Mouse (Mus musculus) A20 (cell line): ENCODE measurements around the gene Hibadh.

Experiments used
- DNase-seq: peaks from one replicate; pipeline ENCODE4 v3.0.0-alpha.2; 2011; ENCODE audit warnings: low read depth, low spot score

The Hibadh gene

DNA sequence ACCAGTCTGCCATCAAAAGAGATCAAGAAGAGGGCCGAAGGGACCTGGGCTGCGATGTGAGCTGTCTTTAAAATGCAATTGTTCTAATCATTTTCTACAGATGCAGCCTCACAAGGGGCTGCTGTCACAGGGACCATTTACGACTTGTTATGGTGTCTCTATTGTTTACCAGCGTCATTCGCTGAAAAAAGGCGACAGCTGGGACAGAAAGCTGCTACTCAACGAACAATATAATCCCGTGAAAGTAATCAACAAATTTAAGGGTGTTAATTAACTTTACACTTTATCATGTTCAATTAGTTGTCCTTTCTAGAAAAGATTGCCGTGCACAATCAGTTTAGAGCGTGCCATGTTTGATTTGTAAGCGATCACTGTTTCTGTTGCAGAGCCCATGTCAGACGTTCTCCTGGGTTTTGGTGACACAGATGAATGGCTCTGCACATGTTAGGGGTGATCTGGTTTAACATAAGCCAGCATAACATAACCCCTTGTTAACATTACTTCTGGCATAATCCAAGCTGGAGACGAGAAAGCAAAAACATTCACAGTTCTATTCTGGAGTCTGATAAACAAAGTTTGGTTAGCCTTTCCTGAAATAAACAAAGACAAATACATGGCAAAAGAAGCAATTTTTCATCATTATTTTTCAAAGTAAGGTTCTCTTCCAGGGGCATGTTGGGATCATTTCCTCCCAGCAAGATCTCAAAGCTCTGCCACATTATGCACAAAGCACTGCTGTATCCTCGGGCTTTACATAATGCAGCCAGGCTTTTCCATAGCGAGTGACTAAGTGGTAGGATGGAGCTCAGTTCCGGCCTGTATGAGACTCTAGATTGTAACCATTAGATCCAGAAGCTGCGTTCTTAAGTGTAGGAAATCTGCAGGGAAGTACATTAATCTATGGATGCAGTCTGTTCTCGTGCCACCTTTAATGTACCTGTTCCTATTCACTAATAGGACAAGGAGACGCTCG is 72.6 kb downstream of the Hibadh start:
- no peak for DNase-seq

DNA sequence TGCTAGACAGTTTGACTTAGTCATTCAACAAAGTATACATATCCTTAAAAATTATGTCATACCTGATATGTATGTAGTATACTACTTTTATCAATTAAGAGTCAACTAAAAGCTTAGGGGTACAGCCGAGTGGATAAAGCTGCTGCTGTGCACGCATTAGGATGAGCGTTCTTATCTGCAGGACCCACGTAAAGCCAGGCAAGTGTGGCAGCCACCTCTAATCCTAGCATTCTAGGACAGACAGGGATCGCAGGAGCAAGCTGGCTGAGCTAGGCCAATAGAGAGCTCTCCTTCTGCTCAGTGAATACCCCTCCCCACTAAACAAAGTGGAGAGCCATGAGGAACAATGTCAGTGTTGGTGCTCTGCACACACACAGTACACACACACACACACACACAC is 75.0 kb downstream of the Hibadh start:
- DNase-seq, result no peak

GRCm38 (mm10) chr6:52562994-52563393 is 77.2 kb downstream of the Hibadh start:
- DNase-seq, result no peak

DNA sequence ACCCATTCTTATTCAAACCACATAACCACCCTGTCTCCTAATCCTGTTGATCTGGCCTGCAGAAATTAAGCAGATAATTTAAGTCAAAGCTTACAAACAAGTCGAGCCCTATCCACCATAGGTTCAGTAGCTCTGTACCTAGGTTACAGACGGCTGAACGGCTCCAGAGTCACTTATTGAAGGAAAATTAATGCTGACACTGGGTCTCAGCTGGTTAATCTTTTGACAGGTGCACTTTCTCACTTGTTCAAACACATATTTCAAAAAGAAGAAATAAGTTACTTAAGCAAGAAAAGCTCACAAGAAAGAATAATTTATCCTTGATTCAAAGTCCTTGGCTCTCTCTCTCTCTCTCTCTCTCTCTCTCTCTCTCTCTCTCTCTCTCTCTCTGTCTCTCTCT is 81.1 kb downstream of the Hibadh start:
- DNase-seq, result no peak

DNA sequence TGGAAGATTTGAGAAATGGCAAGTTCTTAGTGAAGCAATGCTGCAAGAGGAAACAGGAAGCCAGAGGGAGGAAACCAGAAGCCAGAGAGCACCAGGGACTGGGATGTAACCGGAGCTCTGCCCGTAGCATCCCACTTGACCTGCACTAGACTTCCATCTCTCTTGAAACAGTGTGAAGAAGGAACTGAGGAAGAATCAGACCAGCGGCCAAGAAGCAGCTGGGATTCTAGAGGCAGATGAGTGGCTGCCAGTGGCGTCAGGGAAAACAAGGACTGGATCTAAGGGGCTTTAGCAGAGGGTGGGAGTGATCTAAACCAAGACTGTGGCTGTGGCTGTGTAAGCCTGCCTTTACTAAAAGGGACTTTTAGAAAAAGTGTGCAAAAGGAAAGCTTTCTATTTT is 95.8 kb downstream of the Hibadh start:
- no peak for DNase-seq

GRCm38 (mm10) chr6:52542464-52542863 is 97.7 kb downstream of the Hibadh start:
- DNase-seq, result no peak

- peak; percentile 64 for DNase-seq
Observed at GRCm38 (mm10) chr6:52539911-52540310, 100.3 kb downstream of the Hibadh start.

DNA sequence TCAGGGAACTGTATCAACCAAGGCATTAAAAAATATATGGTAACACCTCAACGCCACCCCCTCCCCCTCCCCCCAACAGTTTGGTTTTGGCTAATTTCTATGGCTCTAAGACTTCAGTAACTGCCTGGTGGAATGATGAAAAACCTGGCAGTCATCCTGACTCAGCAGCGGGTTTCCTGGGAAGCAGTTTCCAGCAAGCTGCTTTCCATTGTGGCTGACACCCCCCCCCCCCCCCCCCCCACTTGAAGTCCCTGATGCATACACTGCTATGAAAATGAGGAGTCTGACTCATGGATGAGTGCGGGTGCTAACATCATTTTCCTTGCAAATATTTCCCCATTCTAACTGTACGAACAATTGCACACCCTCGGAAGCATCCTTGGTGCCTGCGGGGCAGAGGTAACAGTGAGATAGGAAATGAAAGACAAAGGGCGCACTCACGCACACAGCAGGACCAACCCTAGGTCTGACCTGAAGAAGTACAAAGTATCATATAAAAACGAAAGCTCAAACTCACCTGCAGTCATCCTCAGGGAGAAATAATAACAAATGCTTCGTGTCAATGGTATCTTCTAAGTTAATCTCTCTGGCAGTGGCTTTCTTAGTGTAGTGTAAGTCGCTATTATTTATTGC is 105.0 kb downstream of the Hibadh start:
- DNase-seq, result no peak

DNA sequence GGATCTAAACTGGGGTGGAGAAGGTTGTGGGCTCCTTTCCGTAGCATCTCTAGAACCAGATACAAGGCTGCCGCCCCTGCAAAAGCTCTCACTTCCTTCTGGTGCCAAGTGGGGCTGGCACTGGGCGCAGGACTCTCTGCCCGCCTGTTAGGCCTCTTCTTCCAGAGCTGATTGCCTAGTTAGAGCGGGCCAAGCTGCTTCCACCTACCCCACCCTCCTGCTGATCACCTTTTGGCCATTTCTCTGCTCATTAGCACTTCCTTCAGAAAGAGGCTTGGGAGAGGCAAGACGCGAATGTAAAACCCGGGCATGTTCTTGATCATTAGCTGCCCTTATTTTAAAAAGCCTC is 108.1 kb downstream of the Hibadh start:
- DNase-seq, result no peak

- no peak for DNase-seq
Observed at GRCm38 (mm10) chr6:52531366-52532143, 108.6 kb downstream of the Hibadh start.

DNA sequence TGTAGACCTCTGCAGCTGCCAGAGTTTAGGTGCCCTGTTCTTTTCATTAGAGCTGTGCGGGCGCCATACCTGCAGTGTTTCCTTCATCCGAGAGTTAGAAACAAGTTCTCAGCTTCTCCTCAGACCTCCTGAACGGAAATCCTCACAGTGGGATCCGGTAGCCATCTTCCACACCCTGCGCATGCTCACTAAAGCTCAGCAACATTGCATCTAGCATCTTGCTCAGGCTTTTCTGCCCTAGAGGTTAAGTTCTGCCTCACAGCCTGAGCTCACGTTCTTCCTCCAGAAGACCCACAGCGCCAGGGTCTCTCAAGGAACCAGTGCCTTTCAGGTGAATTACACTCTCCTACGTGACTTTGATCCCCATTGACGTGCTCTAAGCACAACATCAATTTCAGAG is 109.3 kb downstream of the Hibadh start:
- DNase-seq, result no peak

DNA sequence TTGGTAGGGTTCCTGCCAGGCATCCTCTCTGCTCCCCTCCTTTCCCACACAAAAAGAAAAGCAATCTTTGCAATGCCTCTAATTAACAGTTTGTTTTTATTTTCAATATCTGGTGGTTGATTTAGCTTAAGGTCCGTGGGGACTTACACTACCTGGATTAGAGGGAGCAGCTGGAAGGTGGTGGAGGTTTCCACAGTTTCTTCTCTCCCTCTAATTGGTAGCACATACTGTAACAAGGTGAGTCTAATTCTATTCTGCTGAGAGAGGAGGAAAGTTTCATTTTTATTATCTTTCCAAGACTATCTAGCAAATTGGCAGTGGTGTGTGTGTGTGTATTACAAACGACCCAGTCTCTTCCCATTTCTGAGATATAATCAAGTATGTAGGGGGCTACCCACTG is 116.0 kb downstream of the Hibadh start:
- no peak for DNase-seq

DNA sequence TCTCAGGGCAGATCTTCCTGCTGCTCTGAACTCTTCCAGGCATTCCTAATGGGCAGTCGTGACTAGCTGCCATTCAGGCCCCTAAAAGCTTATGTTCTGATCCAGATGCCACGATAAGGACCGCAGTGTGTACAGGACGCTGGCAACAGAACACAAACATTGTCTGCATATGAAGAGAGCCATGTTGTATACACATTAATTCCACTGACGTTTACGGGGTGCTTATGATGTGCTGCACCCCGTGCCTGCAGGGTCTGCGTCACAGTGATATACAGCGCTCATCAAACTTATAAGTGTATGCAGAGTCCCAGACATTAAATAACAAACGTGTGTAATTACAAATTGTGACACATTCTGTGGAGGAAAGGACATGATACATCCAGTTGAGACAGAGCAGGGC is 121.5 kb downstream of the Hibadh start:
- DNase-seq, result no peak

GRCm38 (mm10) chr6:52517272-52517671 is 122.9 kb downstream of the Hibadh start:
- DNase-seq, result no peak

GRCm38 (mm10) chr6:52513876-52514405 is 126.2 kb downstream of the Hibadh start:
- no peak for DNase-seq

GRCm38 (mm10) chr6:52508789-52509188 is 131.4 kb downstream of the Hibadh start:
- no peak for DNase-seq

- no peak for DNase-seq
Observed at GRCm38 (mm10) chr6:52507946-52508345, 132.2 kb downstream of the Hibadh start.

- DNase-seq, result no peak
Observed at GRCm38 (mm10) chr6:52507171-52507570, 133.0 kb downstream of the Hibadh start.

DNA sequence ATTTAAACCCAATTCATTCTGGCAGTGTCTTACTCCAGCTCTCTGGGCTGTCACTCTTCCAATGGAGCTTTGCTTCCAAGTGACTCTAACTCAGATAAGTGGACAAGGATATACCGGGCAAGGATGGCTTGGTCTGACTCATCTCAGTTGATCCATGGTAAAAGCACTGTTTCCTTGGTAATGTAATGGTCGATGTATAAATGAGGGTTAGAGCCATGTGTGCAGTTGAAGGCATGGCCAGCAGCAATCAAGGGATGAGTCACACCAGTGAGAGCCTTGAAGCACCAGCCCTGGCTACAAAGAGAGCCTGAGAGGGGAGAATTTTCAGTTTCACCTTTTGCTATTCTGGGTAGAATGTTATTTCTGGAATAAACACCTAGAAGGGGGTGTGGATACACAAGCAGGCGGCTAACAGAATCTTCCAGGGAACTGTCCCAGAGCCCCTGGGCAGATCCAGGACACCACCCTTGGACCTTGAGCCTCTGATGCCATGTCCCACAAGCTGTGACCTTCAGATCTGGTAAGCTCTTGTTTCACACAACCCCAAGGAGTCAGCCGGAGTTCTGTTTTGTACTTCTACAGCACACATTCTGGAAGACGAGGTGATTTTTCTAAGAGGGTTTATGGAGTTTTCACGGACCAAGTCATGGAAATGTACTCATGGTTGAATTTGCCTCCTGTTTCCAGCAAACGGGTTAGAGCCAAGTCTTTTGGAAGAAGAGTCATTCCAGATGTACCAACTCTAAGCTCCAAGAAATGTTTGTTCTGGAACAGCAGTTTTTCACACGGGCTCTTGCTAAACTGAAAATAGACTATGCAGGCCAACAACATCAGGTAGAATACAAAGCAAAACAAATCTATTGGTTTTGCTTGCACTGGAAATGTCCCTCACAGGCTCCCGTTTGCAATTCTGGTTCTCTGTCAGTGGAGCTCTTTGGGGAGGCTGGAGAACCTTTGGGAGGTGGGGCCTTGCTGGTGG is 134.1 kb downstream of the Hibadh start:
- no peak for DNase-seq

GRCm38 (mm10) chr6:52504676-52505460 is 135.3 kb downstream of the Hibadh start:
- DNase-seq, result no peak
